Mouse (Mus musculus): Measurements from ENCODE around the gene Sik3.
A peak's percentile ranks its signal among the peaks of the same experiment; 100 is the strongest.

Sik3 gene

DNA sequence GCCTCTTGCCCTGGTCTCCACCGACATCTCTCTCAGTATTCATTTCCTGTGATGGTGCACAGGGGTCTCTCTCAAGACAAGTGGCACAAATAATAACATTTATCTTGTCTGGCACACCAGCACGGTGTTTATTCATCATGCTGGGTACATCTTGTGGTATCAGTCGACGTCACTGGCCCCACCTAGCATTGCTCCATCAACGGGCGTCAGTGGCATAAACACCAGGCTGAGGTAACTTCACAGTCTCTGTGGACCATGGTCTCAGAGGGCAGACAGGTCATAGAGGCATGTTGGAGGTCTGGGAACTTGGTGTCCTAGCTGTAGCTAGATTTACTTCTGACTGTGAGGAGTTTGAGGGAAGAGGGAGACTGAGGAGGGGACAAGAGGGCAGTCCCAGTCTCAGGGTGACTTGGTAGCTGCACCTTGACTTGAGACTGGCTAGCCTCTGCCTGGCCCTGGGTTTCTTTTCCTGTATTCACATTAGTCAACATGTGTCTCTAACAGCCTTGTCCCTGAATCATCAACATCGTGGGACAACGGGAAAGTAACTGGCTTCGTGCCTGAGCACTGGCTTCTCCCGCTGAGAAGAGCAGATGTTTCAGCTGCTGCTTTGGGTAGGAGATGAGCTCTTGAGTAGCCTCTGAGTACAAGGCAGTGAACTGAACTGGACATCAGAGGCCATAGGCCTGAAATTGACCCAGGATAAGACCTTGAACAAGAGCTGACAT lies 244.2 kb downstream of the Sik3 start:
- peak; percentile 27; the same call in 1 of the 2 replicates for TF ChIP-seq GATA4 (IDR thresholded peaks at IDR 0.05; ENCODE audit: insufficient replicate concordance, low read length)

DNA sequence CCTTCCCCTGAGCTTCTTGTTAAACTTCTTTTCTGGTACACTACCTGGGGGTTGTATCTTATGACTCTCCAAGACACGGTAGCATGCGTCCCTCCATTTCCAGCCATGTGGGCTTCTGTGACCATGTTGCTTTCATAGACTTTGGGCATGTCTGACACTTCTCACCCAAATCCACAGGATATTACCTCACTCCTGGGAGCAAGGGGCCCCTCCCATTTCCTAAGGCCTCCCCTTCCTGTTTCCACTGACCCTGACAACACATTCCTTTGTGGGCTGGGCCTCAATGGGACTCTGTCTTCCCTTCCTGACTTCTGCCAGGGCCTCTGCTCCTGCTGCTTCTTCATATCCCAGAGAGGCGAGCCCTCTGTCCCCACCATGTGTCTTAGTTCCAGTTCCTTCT lies 244.9 kb downstream of the Sik3 start:
- no peak for TF ChIP-seq GATA4 (IDR thresholded peaks at IDR 0.05; ENCODE audit: insufficient replicate concordance, low read length)

DNA sequence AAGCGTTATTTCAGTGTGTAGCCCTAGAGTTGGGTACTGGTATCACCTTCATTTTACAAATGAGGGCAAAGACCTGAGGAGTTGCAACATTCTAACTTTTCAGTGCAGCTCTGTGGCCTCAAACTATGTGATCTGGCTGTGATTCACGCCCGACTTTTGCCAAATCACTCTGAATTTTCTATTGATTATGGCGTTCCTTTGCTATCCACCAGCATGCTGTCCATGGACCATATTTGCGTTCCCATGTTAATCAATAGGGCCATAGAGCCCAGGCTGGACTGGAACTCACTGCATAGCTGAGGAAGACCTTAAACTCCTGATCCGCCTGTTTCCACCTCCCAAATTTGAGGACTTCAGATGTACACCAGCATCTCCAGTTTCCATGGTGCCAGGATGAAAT lies 246.5 kb downstream of the Sik3 start:
- TF ChIP-seq GATA4 (IDR thresholded peaks at IDR 0.05; ENCODE audit: insufficient replicate concordance, low read length), result peak; percentile 41; the same call in 1 of the 2 replicates

DNA sequence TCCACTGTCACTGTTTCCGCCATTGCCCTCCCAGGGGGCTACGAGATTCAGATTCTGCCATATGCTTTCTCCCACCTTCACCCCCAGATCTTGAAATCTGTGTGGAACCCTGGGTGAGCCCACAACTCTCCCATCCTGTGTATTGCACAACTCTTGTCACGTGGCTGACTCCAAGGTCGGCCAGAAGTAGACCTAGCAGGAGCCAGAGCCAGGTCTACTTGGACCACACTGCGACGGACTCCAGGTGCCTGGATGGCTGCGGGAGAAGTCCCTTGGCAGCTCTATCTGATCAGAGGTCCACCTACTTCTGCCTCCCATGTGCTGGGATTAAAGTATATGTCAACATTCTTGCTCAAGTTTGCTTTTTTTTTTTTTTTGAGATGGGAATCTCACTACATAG lies 248.5 kb downstream of the Sik3 start:
- TF ChIP-seq GATA4 (IDR thresholded peaks at IDR 0.05; ENCODE audit: insufficient replicate concordance, low read length), result peak; percentile 24; the same call in 1 of the 2 replicates

DNA sequence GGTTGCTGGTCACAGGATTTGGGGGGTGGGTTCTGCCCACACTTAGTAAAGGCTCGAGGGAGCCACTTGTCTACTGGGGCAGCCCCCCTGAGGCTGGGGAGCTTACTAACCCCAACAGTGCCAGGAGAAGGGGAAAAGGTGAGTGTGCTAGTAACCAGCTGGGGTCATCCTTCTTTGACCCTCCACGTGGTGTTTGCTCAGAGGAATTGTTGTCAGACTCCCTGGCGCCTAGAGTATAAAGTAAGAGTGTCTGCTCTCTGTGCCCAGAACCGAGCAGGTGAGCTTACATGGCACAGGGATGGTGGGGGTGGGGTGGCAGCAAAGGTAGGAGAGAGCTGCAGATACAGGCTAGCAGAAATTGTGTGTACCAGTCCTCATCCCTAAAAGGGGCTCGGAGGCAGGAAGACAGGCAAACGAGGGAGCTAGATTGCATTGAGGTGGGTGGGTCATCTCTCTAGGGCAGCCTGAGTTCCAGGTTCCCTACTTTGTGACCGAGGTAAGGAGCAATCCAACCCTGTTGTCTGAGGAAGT lies 255.8 kb downstream of the Sik3 start, which contains the start of gene Apoa5:
Gene Apoa5, plus strand, starts transcription at position 291 of the 531 bp plus-strand sequence.
- TF ChIP-seq GATA4 (IDR thresholded peaks at IDR 0.05; ENCODE audit: insufficient replicate concordance, low read length), result no peak

DNA sequence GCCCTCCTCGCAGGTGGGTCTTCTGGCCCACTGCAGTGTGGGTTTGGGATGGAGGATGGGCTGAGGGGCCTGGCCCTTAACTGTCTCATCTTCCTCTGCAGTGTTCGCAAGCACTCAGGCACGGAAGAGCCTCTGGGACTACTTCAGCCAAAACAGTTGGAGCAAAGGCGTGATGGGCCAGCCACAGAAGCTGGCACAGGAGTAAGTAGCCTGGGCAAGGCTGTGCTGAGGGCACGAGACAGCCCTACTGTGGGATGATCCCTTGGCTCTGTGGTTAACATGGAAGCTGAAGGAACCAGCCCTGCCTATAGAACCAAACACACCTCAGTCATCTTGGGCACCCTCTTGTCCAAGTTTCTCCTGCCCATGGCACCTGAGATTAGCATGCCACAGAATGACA lies 256.5 kb downstream of the Sik3 start:
- no peak for TF ChIP-seq GATA4 (IDR thresholded peaks at IDR 0.05; ENCODE audit: insufficient replicate concordance, low read length)

DNA sequence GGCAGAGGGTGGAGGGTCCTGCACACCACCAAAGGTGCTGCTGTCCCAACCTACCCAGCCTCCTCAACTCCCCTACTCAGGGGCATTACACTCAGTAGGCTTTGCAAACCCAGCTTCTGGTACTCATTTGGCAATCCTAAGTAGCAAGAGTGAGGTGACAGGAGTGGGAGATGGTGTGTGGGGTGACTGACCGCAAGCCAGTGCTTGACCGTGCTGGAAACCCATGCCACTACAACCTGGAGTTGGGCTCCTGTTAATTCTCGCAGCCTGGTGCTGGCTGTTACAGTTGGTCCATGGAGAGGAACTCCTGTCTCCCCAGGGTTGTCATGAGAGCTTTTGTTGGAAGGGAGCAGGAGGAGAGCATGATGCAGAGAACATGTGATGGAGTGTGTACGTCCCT lies 258.2 kb downstream of the Sik3 start:
- TF ChIP-seq GATA4 (IDR thresholded peaks at IDR 0.05; ENCODE audit: insufficient replicate concordance, low read length), result no peak

DNA sequence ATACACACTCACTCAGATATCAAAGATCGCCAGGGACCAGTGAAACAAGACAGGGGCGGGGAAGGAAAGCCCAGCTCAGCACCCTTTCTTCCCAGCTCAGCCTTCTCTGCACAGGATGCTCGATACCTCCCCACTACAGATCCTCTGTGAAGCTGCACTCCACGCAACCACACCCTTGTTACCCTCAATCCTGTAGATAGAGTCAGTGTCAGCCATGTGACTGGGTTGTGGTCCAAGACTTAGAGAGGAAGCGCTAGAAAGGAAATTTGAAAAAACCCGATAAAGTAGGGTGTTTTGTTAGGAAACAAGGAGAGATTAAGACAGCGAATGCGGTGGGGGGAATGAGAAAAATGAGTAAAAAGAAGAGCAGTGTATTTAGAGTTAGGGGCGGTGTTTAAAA lies 259.4 kb downstream of the Sik3 start:
- peak; percentile 69; the same call in 1 of the 2 replicates for TF ChIP-seq GATA4 (IDR thresholded peaks at IDR 0.05; ENCODE audit: insufficient replicate concordance, low read length)

DNA sequence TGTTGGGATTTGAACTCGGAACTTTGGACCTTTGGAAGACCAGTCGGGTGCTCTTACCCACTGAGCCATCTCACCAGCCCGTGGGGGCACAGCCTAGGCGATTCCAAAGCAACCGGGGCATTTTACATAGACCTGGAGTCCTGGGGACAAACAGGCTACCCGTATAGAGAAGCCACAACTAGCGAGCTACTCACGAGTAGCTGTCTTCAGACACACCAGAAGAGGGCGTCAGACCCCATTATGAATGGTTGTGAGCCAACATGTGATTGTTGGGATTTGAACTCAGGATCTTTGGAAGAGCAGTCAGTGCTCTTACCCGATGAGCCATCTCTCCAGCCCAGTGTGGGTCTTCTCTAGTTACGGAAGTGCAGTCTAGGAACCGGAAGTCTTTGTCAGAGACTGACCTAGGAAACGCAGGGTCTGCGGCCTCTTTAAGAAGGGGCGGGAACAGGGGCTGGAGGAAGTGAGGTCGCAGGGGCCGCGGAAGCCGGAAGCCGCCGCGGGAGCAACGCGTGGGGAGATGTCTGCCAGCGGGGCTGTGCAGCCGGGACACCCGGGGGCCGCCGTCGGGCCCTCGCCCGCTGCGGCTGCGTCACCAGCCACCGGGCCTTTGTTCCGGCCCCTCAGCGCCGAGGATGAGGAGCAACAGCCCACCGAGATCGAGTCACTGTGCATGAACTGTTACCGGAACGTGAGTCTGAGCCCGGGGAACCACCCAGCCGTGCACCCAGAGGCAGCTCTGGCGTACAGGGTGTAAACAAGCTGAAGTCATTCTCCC lies 260.2 kb downstream of the Sik3 start, which contains the start of gene Zpr1:
Gene Zpr1, plus strand, starts transcription at position 388 of the 778 bp plus-strand sequence.
- TF ChIP-seq GATA4 (IDR thresholded peaks at IDR 0.05; ENCODE audit: insufficient replicate concordance, low read length), result peak; percentile 64; the same call in 1 of the 2 replicates

All from liver, adult (tissue).